Mouse (Mus musculus) hindbrain, embryonic 16.5 days (tissue): ENCODE measurements around the gene Phgdh. TPM values are rescaled to one million over a fixed set of nuclear protein-coding genes. Genes with fewer than 3 reads are reported as not detected.

Experiments
- ATAC-seq: fragments of 200-750 bp; cut with Nextera tagmentation; 2 replicates; pipeline ENCODE4 v1.8.0; 2017; ENCODE audit warnings: moderate TSS enrichment, moderate library complexity
- H3K27ac ChIP-seq: fragments of 300-500 bp; sonication (generic); 2 replicates; pipeline ENCODE4 v1.5.1; 2014; ENCODE audit warnings: low read depth, mild to moderate bottlenecking, control low read depth, low read length, moderate library complexity
- H3K27me3 ChIP-seq: fragments of 300-500 bp; sonication (generic); replicated peaks from 2 replicates; pipeline ENCODE4 v1.6.1; 2014; ENCODE audit warnings: low read length; ENCODE audit not compliant: control insufficient read depth, insufficient read depth
- H3K36me3 ChIP-seq: fragments of 300-500 bp; sonication (generic); 2 replicates; pipeline ENCODE4 v1.6.1; 2014; ENCODE audit warnings: mild to moderate bottlenecking, low read length, moderate library complexity, mixed read lengths; ENCODE audit not compliant: control insufficient read depth, insufficient read depth
- H3K4me1 ChIP-seq: fragments of 300-500 bp; sonication (generic); 2 replicates; pipeline ENCODE4 v1.6.1; 2014; ENCODE audit warnings: low read depth, low read length; ENCODE audit not compliant: control insufficient read depth, insufficient read depth
- H3K4me2 ChIP-seq: fragments of 300-500 bp; sonication (generic); 2 replicates; pipeline ENCODE4 v1.6.1; 2014; ENCODE audit warnings: mild to moderate bottlenecking, low read length, control low read depth, moderate library complexity
- H3K4me3 ChIP-seq: fragments of 300-500 bp; sonication (generic); 2 replicates; pipeline ENCODE4 v1.5.1; 2014; ENCODE audit warnings: mild to moderate bottlenecking, low read length, control low read depth, moderate library complexity
- H3K9ac ChIP-seq: fragments of 300-500 bp; sonication (generic); 2 replicates; pipeline ENCODE4 v1.6.1; 2014; ENCODE audit warnings: low read depth, mild to moderate bottlenecking, control low read depth, low read length, moderate library complexity
- H3K9me3 ChIP-seq: fragments of 300-500 bp; sonication (generic); 2 replicates; pipeline ENCODE4 v1.6.1; 2014; ENCODE audit warnings: mild to moderate bottlenecking, low read length, moderate library complexity; ENCODE audit not compliant: control insufficient read depth
- WGBS: fragments of 180-500 bp; shearing (Covaris S2); extraction: QIAGEN DNeasy Blood & Tissue Kit; methylation state at CpG from one replicate; pipeline ENCODE4 v1.1.7; 2014; 5-methylcytosine and 5-hydroxymethylcytosine counted together
- polyA plus RNA-seq: library from polyadenylated mRNA; unstranded; fragments of >200 nt; fragmentation: Nextera tagmentation; extraction: Ambion mirVana; gene quantifications from 2 replicates; pipeline ENCODE4 v1.2.1, GENCODE M21; 2015

The Phgdh gene
- polyA plus RNA-seq, 1 experiment from 2014 or later, result 219 TPM

DNA sequence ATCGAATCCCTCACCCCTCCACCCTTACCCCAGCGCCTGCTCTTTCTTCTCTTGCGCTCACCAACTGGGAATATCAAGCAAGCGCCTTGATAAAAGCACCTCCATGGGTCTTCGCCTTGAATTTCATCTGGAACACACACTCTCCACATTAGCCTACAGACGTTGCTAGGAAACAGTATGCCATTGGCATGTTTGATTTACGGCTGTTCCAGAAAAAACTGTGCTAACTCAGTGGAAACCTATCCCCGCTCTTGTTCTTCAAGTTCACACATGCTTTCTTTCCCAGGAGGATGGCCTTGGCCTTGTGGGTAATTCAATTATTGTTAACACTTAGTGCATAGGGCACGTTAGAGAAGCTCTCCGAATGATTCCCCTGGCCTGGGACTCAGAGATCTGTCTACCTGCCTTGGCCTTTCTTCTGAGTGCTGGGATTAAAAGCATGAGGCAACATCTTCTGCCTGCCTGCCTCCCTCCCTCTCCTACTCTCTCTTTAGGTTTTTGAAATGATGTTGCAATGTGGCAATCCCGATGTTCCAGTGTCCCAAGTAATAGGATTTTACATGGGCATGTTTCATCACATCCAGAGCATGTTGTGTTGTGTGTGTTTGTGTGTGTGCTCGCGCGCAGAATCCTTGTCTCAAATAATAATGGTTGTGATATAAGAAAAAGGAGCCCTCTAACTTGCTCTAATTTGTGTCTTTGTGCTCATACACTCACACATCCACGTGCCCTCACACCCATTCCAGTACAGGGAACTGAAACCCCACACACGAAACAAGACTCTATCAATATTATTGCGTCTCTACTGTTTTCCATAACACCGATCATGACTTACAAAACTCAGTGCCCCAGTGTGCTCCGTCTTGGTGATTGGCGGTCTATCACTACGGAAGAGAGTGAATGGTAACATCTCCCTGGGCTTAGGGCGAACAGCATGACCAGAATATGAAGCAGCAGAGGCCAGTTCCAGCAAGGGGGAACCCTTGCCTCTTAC, 2.8 kb downstream of the Phgdh start:
- H3K4me1 ChIP-seq, result peaks cover 20% of the 10 kb centered on the region
- no peaks in the 10 kb centered on the region for H3K36me3 ChIP-seq
- peak; percentile 55 for ATAC-seq
- H3K4me3 ChIP-seq, result peak overlapping the region; percentile 3
- H3K27me3 ChIP-seq, result no peaks in the 10 kb centered on the region
- H3K4me2 ChIP-seq, result peak overlapping the region; percentile 99
- H3K9me3 ChIP-seq, result no peaks in the 10 kb centered on the region
- no peak overlapping the region; the same call in 1 of the 2 replicates for H3K27ac ChIP-seq
- H3K9ac ChIP-seq, result no peak overlapping the region
- 49% methylated on average over 22 of the region's 22 CpGs for WGBS

DNA sequence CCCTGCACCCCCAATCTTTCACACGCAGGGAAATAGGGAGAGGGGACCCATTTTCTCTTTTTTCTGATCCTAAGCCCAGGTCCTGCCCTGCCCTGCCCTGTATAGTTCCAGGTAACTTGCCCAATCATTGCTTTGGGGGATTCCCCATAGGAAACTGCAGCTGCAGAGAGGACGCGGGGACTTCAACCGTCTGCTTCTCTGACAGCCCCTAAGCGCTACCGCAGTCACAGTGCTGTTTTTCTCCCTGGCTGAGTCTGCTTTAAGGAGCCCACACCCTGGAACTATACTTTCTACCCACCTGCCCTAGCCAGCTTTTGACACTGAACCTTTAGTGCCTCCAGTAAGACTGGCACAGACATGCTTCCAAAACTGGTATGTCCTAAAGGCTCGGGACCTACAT, 3.9 kb downstream of the Phgdh start:
- H3K27ac ChIP-seq, result no peak overlapping the region
- H3K4me3 ChIP-seq, result no peak overlapping the region
- H3K4me2 ChIP-seq, result peak overlapping the region; percentile 99
- WGBS, result 61% methylated on average over 7 of the region's 7 CpGs
- peaks cover 20% of the 10 kb centered on the region for H3K4me1 ChIP-seq
- no peaks in the 10 kb centered on the region for H3K9me3 ChIP-seq
- H3K9ac ChIP-seq, result no peak overlapping the region
- no peaks in the 10 kb centered on the region for H3K27me3 ChIP-seq
- ATAC-seq, result no peak
- no peaks in the 10 kb centered on the region for H3K36me3 ChIP-seq

DNA sequence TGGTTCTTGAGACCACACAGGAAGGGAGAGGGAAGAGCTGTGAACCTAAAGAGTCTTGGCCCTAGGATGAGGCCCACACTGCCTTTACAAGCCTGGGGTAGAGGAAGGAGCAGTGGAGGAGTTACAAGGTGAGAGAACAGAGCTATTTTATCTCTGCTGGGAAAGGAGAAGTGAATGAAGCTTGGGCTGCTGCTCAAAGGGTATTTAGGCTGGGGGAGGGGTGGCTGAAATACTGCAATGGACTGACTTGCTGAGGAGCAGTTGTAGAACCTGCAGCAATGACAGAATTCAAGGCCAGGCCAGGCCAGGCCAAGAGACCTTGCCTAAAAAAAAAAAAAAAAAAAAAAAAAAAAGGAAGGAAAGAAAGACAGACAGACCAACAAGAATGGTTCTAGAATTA, 4.5 kb downstream of the Phgdh start:
- no peaks in the 10 kb centered on the region for H3K27me3 ChIP-seq
- H3K4me3 ChIP-seq, result no peak overlapping the region
- peaks cover 20% of the 10 kb centered on the region for H3K4me1 ChIP-seq
- no peak overlapping the region; the same call in 1 of the 2 replicates for H3K9ac ChIP-seq
- H3K27ac ChIP-seq, result no peak overlapping the region
- no peak overlapping the region; the same call in 1 of the 2 replicates for H3K4me2 ChIP-seq
- ATAC-seq, result no peak
- H3K9me3 ChIP-seq, result no peaks in the 10 kb centered on the region
- H3K36me3 ChIP-seq, result no peaks in the 10 kb centered on the region

DNA sequence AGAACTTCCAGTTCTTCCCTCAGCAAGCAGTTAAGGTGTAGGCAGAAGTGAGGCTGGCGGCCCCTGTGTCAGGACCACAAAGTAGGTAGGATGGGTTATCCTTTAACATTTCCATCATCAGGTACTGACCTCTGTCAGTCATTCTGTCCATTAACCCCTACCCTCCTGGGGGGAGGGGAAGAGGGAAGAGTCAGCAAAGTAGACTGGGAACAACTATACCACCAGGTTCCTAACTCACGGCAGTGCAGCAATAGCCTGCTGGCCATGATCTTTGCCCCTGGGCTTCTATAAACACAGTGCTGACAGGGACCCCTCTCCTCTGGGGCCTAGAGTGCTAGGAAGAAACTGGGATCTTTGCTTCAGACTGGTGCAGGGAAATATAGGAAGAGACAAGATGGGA, 5.8 kb downstream of the Phgdh start:
- no peaks in the 10 kb centered on the region for H3K27me3 ChIP-seq
- H3K27ac ChIP-seq, result no peak overlapping the region
- H3K9ac ChIP-seq, result no peak overlapping the region
- H3K36me3 ChIP-seq, result no peaks in the 10 kb centered on the region
- no peak overlapping the region for H3K4me2 ChIP-seq
- H3K9me3 ChIP-seq, result no peaks in the 10 kb centered on the region
- no peak for ATAC-seq
- peaks cover 20% of the 10 kb centered on the region for H3K4me1 ChIP-seq
- H3K4me3 ChIP-seq, result no peak overlapping the region
- WGBS, result 82% methylated on average over 2 of the region's 2 CpGs

DNA sequence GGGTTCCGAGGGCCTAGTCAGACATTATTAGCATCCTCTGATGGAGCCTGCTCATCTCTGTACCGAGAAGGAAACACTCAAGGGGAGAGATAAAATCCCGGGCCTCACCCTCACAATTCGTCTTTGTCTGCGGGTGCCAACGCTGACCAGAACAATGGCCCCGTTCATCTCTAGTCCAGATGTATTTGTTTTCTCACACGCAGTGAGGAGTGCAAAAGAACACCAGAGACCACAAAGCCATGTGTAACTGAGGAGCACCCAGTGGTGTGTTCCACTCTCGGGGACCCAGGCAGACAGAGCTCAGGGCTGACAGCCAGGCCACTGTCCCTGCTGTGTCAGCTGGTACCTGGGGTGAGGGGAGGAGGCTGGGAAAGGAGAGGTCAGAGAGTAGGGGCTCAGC, 15.6 kb downstream of the Phgdh start:
- 0 out of 2 replicates have a peak, but pooled peaks cover 4% of the 10 kb centered on the region for H3K4me1 ChIP-seq
- H3K27me3 ChIP-seq, result no peaks in the 10 kb centered on the region
- no peak overlapping the region for H3K9ac ChIP-seq
- WGBS, result 51% methylated on average over 9 of the region's 9 CpGs
- no peak overlapping the region for H3K4me2 ChIP-seq
- H3K9me3 ChIP-seq, result no peaks in the 10 kb centered on the region
- no peak overlapping the region; the same call in 1 of the 2 replicates for H3K27ac ChIP-seq
- ATAC-seq, result peak; percentile 40; the same call in 1 of the 2 replicates
- no peak overlapping the region for H3K4me3 ChIP-seq
- H3K36me3 ChIP-seq, result no peaks in the 10 kb centered on the region

DNA sequence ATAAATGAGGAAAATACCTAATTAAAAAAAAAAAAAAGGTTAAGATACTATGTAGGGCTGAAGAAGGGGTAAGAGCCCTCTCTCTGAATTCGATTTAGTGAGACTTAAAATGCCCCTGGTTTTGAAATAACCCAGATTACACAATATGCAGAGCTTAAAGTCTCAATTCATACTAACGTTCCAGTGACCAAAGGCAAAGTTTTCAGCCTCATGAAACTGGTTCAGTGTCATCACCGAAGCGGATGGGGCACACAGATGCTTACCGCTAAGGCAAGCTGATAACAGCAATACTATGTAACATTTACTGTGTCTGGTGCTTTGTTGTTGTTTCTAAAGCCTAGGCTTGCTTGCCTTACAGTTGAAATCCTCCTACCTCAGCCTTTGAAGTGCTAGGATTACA, 17.6 kb downstream of the Phgdh start:
- no peak overlapping the region for H3K27ac ChIP-seq
- no peaks in the 10 kb centered on the region for H3K27me3 ChIP-seq
- no peak for ATAC-seq
- 97% methylated on average over 5 of the region's 5 CpGs for WGBS
- H3K4me2 ChIP-seq, result no peak overlapping the region
- no peaks in the 10 kb centered on the region for H3K36me3 ChIP-seq
- no peak overlapping the region for H3K9ac ChIP-seq
- peaks cover 5% of the 10 kb centered on the region; the same call in 1 of the 2 replicates for H3K4me1 ChIP-seq
- H3K4me3 ChIP-seq, result no peak overlapping the region
- H3K9me3 ChIP-seq, result no peaks in the 10 kb centered on the region

DNA sequence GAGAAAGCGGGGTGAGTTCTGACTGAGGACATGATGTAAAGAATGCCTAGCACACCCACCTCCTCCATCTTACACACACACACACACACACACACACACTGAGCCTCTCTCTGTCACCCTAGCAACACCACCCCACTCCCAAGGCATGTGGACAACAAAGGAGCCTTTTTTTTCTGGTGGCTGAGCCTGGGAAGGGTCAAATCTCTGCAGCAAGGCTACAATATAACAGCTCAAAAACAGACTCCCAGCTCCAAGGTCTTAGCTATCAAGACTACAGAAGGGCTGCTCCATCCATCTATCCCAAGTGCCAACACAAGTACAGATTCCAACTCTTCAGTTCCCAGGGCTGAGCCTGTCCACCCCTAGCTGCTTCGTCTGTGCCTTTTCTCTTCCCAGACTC, 20.6 kb downstream of the Phgdh start:
- Histone ChIP-seq H3K4me3 (no peak overlapping the region), H3K4me1 (peaks cover 8% of the 10 kb centered on the region; the same call in 1 of the 2 replicates), H3K4me2 (no peak overlapping the region), H3K9ac (no peak overlapping the region), H3K9me3 (no peaks in the 10 kb centered on the region), H3K27ac (peak overlapping the region; percentile 69), H3K36me3 (no peaks in the 10 kb centered on the region), H3K27me3 (no peaks in the 10 kb centered on the region)
- 18% methylated on average over 2 of the region's 2 CpGs for WGBS
- peak; percentile 94 for ATAC-seq

DNA sequence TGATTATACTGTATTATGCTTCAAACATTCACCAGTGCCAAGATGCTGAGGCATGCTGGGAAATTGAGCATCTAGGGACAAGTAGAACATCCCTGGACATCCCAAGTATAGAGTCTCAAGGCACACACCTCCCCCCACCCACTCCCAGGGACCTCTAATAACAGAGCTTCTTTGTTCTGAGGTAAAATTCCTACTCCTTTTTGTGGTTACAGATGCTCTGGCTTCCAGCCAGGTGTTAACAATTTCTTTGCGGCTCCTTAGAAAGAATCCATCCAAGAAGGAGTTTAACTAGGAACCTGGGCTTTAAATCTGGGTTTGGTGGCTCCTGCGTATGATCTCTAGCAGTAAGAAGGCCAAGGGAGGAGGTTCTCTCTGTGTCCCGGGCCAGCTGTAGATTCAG, 22.6 kb downstream of the Phgdh start:
- Histone ChIP-seq H3K27me3 (no peaks in the 10 kb centered on the region), H3K9ac (no peak overlapping the region), H3K4me1 (peaks cover 8% of the 10 kb centered on the region; the same call in 1 of the 2 replicates), H3K4me3 (no peak overlapping the region), H3K9me3 (no peaks in the 10 kb centered on the region), H3K36me3 (no peaks in the 10 kb centered on the region), H3K27ac (no peak overlapping the region; the same call in 1 of the 2 replicates), H3K4me2 (no peak overlapping the region)
- no peak for ATAC-seq
- WGBS, result 40% methylated on average over 3 of the region's 3 CpGs

DNA sequence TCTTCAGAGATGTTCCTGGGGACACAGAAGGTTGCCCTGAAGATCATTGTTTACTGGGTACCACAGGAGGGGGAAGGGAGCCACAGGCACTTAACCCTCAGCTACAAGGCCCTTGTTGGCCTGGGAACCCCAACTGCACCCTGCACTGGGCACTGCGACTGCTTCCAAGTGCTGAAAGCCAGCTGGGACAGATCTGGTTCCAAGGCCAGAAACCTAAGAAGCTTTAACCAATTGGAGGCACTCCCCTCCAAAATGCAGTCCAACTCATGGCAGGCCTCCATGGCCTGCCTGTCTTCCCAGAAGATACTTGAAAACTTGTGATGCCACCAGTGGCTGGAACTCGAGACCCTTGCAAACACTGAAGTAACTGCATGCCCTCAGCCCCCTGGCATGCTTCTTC, 24.6 kb downstream of the Phgdh start:
- H3K4me3 ChIP-seq, result no peak overlapping the region
- 87% methylated on average over 2 of the region's 2 CpGs for WGBS
- H3K4me1 ChIP-seq, result peaks cover 8% of the 10 kb centered on the region; the same call in 1 of the 2 replicates
- no peaks in the 10 kb centered on the region for H3K9me3 ChIP-seq
- no peak overlapping the region for H3K4me2 ChIP-seq
- H3K9ac ChIP-seq, result no peak overlapping the region
- no peak overlapping the region for H3K27ac ChIP-seq
- H3K36me3 ChIP-seq, result no peaks in the 10 kb centered on the region
- no peak for ATAC-seq
- H3K27me3 ChIP-seq, result no peaks in the 10 kb centered on the region
